Mouse (Mus musculus) cortical plate, adult 2 months (tissue): ENCODE data around the gene Stk38l.

Source experiments
- CTCF ChIP-seq: fragments of 200-500 bp; IDR thresholded peaks from 2 replicates; pipeline ENCODE4 v1.5.1; 2011; ENCODE audit warnings: mild to moderate bottlenecking, control low read depth, low read length; ENCODE audit not compliant: insufficient read depth; ENCODE audit errors: extremely low read depth
- POLR2A ChIP-seq: fragments of 200-500 bp; IDR thresholded peaks from 2 replicates; pipeline ENCODE4 v1.6.1; 2011; ENCODE audit warnings: mild to moderate bottlenecking, low read length, control low read depth; ENCODE audit not compliant: insufficient read depth; ENCODE audit errors: extremely low read depth

- TF ChIP-seq CTCF, result no peak
- TF ChIP-seq POLR2A, result no peak
Observed at GRCm38 (mm10) chr6:146793527-146793926, 68.7 kb downstream of the Stk38l start.
